Mouse (Mus musculus) cerebellum, adult 8-10 months (tissue): Measurements from ENCODE around the gene Vangl1.
A peak's percentile ranks its signal among the peaks of the same experiment; 100 is the strongest.

Experiments used
- DNase-seq: peaks from one replicate; pipeline ENCODE4 v3.0.0; 2022

Vangl1 gene

GRCm38 (mm10) chr3:102197746-102198145 is 6.7 kb downstream of the Vangl1 start:
- DNase-seq = no peak

- DNase-seq = no peak
These were observed 7.3 kb downstream of the Vangl1 start for GRCm38 (mm10) chr3:102197152-102197551.

- DNase-seq = no peak
These were observed 8.3 kb downstream of the Vangl1 start for GRCm38 (mm10) chr3:102196166-102196565.

- no peak for DNase-seq
These were observed 8.7 kb downstream of the Vangl1 start for GRCm38 (mm10) chr3:102195762-102196161.

DNA sequence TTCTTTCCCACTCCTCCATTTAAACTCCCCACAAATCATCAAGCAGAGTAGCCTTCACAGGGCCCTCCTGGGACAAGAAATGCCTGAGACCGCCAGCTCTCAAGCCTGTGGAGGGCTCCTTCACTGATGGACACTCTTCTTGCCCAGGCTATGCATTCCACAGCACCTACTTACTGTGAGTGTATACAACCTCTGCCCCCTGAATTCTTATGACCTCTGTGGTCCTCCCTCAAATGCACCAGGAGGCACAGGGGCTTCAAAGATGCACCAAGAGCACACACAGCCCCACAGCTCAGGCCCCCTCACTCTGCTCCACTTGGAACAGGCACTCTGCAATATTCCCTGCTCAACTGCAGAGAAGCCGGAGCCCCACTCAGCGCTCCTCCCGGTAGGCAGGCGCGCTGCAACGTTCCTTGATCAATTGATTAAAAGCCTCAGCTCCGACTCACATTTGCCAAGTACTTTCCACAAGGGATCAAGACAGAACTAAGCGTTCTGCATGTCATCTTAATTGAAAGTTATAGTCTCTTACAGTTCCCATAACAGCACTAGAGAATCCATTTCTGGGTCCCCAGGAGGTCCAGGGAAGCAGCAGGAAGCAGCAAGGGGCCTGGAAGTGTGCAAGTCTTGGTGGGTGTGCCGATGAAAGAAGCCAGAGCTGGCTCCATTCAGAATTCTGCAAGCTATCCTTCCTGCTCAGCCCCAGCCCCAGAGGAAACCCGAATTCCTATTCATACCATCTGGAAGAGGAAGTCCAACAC is 10.0 kb downstream of the Vangl1 start:
- no peak for DNase-seq

GRCm38 (mm10) chr3:102193488-102194290 is 10.8 kb downstream of the Vangl1 start:
- no peak for DNase-seq

DNA sequence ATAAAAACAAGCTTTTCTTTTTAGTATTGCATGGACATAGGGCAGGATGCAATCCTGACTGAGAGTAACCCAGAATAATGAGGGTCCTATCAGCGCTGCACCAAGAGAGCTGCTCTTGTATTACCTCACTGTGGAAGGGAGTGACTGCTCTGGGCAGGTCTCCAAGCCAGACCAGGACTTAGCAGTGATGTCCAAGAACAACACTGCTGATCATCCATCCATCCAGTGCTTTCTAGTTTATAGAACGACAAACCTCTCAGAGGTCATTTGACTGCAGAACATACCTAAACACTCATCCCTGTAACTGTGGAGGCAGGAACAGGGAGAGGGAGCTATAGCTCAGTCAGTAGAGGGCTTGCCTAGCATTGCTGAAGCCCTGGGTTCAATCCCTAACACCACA is 11.9 kb downstream of the Vangl1 start:
- no peak for DNase-seq

GRCm38 (mm10) chr3:102191575-102191974 is 12.9 kb downstream of the Vangl1 start:
- DNase-seq = no peak

- no peak for DNase-seq
These were observed 13.9 kb downstream of the Vangl1 start for GRCm38 (mm10) chr3:102190642-102191041.

DNA sequence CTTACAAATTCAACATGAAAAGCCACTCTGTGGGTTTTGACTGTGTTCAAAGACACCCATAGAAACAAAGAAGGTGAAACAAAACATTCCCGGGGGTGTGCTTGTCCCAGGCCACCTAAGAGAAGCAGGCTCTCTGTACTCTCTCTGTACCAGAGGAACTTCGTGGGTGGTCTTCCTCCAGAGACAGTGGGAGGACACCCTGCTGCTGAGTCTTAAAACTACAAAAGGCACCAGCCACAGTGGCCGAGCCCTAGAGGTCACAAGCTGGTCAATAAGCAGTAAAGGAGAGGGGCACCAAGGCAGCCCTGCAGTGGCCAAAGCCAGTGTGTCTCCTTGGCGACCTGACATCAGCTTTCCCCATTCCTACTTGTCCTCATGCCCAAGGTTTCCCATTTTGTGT is 14.5 kb downstream of the Vangl1 start:
- no peak for DNase-seq

- no peak for DNase-seq
These were observed 15.5 kb downstream of the Vangl1 start for GRCm38 (mm10) chr3:102188972-102189371.

DNA sequence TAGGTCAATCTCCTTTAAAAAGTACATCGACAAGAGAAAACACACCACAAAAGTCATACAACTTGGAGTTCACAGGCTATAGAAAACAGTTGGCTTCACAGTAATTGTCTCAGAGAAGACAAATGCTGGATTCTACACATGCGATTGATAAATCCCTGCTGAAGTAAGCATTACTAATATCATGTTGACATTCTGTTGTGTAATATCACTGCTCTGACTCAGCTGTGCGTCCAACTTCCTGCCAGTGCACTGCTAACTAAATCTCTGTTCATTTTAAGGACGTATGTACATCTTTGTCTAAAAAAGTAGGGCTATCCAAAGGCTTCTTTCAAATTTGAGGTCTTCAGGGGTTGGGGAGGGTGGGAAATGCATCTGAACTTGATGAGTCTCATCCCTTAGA is 17.1 kb downstream of the Vangl1 start:
- no peak for DNase-seq

- no peak for DNase-seq
These were observed 19.8 kb downstream of the Vangl1 start for GRCm38 (mm10) chr3:102184721-102185120.

GRCm38 (mm10) chr3:102182601-102183000 is 21.9 kb downstream of the Vangl1 start:
- DNase-seq = no peak

DNA sequence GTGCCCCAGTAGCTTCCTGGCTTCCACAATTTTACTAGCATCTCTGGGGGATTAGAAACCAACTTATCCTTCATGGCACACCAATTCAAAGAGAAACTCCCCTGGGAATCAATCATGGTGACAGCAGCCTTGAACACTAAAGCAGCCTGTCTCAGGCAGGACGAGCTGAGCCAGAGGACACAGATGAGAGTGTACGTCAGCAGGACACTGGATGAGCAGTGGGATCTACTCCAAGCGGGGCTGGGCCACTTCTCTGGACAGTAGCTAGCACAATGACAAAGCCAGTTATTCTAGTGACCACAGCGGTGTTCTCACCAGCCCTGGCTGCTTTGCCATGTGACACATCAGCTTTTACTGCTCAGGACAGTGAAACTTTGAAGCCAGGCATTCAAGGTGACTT is 23.3 kb downstream of the Vangl1 start:
- DNase-seq = no peak

- no peak for DNase-seq
These were observed 23.7 kb downstream of the Vangl1 start for GRCm38 (mm10) chr3:102180746-102181145.

DNA sequence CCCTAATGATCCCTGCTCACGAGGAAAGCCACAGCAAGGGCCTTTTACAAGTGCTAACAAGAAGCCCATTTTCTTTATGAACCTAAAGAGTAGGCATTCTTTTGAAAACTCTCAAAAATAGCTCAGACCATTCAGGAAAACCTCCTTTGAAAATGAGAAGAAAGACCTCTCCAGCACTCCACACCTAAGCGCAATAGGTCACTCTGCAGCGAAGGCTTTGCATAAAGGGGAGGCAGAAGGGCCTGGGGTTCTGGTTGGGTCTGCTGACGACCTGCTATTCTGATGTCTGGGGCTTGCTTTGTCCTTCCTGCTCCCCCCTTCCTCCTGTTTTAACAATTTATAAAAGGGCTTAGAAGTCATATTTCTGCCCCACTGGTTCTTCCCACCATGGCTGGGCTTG is 24.6 kb downstream of the Vangl1 start:
- no peak for DNase-seq

DNA sequence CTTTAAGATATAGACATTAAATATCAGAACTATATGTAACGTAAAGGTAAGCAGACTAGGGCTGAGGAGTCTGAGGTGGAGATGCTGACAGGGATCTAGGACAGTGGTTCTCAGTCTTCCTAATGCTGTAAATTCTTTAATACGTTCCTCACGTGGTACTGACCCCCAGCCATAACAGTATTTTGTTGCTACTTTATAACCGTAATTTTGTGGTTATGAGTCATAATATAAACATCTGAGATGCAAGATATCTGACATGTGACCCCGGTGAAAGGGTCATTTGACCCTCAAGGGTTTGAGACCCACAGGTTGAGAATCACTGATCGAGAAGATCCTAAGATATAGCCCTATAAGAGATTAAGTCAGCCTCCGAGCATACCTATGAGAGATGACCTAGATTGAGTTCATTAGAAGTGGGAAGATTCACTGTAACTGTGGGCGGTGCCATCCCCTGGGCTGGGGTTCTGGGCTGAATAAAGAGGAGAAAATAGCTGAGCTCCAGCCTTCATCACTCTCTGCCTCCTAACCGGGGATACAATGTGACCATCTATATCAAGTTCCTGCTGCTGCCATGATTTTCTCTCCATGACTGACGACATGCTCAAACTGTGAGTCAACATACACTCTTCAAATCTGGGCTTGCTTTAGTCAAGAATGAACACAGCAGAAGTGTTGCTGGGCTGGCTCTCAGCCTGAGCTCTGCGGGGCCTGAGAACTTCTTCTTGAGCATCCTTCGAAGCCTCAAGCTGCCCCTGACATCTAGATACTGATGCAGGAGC is 26.5 kb downstream of the Vangl1 start:
- DNase-seq = no peak

GRCm38 (mm10) chr3:102176116-102176515 is 28.4 kb downstream of the Vangl1 start:
- no peak for DNase-seq

GRCm38 (mm10) chr3:102175701-102176100 is 28.8 kb downstream of the Vangl1 start:
- no peak for DNase-seq

DNA sequence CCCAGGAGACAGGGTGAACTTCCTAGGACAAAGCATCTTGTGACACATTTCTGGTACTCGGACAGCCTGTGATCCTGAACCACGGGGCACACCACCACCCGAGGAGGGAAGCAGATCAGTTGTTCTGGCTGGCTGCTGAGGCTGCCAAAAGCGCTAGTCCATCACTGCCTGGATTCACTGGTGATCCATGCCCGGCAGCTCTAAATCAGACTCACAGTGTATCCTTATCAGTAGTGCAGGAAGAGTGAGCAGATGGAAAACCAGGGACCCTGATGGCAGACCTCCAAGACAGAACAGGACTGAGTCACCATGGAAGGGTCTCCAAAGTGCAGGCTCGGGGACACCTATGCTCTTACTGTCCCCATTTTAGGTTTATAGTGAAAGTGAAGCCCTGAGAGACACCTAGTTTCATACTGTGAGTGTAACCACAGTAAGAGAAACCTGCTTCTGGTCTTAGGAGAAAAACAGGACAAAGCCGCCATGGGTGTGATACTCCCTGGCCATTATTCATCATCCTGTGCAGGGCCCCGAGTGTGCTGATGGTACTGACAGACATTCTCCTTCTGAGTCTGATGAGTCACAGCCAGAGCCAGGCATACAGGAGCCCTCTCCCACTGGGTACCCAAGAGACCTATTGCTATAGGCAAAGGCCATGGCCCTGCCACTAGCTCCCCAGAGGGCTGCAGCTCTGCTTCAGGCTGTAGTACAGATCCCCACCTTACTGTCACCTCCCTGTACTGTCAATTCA is 30.2 kb downstream of the Vangl1 start:
- DNase-seq = no peak

DNA sequence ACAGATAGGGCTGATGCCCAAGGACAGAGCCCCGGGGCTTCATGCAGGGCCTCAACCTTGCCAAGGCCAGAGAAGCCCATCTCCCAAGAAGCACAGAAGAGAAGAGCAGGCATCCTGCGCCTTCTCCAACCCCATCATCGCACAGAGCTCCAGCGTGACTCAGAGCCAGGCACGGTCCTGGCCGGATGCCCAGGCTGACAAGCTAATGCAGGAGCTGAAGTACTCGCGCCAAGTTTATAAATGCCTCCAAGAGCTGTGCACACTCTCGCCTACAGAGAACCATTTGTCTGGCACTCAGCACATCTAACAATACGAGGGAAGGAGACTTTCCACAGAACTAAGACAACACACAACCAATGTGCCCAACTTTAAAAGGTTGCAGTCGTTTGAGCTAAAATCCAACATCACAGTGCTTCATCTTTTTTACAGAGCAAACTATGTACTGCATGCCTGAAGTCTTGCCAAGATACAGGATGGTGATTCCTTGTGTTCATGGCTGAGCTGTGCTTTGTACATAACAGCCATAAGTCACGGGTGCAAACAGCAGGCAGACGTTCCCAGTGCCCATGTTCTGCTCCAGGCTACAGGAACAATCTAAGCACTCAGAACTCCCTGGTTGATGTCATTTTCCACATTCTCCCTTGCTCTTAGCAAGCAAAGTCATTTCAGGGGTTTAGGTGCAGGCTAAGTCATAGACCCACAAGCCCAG is 35.1 kb downstream of the Vangl1 start:
- DNase-seq = peak; percentile 82
